Mouse (Mus musculus): ENCODE results near the gene Irgc1. TPM values are rescaled to one million over a fixed set of nuclear protein-coding genes. Genes with fewer than 3 reads are reported as not detected.
"Not testable (repeated sequence)": the region's sequence is repeated elsewhere in the genome, so short reads cannot be mapped to it uniquely, and the experiment has no call there.

The Irgc1 gene
- total RNA-seq, 2 experiments from 2014 or later, result 0.21 TPM; not detected in 1

DNA sequence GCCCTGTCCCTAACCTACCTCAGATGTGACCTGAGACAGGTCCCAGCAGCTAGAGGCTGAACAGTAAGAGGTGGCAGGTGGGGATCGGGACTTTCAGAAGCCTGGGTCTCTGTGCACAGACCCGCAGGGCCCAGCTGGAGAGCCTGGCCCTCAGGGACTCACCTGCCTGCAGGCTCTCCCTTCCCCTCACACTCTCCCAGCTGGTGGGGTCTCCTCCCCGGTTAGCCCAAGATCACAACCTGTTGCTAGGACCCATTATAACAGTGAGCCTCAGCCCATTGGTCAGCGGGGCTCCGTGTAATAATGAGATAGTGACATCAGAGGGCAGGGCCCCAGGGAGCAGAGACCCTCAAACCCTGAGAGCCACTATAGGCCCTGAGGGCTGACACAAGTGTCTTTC is 16.8 kb downstream of the Irgc1 start:
- DNase-seq, result no peak

GRCm38 (mm10) chr7:24431713-24432112 is 20.4 kb downstream of the Irgc1 start:
- DNase-seq, result no peak

DNA sequence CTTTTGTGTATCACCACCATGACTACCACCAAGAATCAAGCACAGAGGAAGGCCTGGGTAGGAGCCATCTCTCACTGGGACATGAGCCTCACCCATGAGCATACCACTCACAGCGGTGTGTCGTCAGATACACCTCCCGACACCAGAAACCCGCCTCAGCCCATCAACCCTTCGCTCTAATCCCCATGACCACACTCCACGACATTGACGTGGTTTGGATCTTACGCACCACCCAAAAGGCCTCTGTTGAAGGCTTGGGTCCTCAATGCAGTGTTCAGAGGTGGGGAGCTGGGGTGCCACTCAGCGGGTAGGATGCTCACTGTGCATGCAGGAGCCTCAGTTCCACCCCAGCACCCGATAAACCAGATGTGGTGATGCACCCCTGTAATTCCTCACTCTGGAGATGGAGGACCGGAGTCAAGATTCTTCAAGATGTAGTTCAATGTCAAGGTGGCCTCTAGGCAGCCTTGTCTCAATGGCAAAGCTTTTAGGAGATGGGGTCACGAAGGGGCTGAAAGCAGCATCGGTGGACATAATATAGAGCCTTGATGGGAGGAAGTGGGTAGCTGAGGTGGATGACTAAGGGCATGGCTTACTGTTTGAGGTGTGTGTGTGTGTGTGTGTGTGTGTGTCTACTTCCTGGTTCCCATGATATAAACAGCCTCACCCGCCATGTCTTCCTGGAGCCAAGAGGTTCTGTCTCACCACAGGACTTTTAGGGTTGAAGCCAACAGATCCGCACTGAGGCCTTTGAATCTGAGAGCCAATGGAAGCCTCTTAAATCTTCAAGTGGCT is 21.3 kb downstream of the Irgc1 start:
- no peak for DNase-seq

DNA sequence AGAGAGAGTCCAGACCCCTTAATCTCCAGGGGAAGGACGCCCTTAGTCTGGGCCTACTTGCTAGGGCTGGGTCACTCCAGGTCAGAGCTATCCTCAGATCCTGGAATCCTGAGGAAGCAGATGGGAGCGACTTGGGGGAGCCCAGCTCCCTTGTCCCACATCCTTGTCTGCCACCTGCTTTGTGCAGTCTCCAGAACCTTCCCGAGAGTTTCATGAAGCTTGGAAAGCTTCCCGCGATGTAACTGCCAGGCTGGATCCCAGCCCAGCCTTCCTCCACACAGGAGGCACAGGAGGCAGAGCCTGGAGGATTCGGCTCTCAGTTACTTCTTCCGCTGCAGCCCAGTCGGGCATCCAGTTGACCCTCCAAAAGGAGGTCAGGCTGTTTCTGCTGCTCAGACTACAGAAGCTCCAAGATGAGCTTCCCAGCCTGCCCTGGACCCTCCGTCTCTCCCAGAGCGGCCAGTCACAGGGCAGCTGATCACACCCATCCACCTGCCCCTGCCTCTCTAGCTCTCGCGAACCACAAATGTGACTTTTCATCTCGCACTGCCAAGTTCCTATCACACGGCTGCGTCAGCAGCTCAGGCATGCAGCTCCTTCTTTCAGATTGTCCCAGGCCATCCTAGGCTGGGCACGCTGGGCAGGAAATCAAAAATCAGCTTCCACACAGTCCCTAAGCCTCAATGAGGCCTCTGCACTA is 22.5 kb downstream of the Irgc1 start:
- DNase-seq, result peak; percentile 39

DNA sequence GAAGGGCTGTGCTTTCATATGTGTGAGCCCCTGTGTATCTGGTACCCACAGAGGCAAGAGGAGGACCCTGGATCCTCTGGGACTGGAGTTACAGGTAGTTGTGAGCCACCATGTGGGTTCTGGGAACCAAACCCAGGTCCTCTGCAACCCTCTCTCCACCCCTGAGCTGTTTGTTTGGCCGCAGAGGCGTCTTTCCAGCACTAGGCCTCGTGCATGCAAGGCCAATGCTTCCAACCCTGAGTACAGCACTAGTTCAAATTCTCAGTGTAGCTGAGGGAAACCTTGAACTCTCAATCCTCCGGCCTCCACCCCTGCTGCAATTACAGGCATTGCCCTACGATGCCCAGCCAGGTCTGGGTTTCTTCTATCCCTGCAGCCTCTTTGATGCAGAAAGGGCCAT is 23.4 kb downstream of the Irgc1 start:
- no peak for DNase-seq

GRCm38 (mm10) chr7:24427168-24427567 is 24.9 kb downstream of the Irgc1 start:
- DNase-seq, result no peak

GRCm38 (mm10) chr7:24425919-24426318 is 26.2 kb downstream of the Irgc1 start:
- DNase-seq, result no peak

DNA sequence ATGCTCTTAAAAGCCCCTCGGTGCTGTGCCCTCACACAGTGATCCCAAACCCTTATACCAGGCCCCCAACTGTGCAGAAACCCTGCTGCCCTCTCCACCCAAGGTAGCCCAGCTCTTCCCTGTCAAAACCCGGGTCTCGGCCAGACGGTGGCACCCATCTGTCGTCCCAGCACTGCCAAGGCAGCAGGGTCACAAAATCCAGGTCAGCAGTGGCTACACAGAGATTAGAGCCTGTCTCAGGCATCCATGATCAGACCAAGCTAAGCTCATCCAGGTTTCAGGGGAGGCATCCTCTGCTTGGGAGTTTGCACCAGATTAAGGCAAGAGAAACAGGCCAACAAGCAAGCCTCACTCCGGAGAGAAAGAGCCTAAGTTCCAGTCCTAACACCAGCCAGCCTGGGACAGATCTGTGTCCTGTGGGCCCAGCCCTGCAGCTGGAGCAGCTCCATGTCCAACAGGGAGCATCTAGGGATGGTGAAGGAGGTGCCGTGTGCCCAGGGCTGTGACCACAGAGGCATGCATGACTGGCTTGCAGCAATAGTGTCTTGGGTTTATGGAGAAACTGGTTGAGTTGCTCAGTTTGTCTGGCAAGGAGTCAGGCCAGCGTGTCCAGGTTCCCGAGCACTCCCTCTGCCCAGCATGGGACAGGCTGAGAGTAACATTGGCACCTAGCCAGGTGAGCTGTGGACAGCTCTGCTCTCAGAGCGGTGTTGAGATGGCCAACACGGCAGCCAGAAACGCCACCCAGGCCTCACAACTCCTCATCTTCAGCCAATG is 28.0 kb downstream of the Irgc1 start:
- DNase-seq, result peak; percentile 45

GRCm38 (mm10) chr7:24423107-24423763 is 28.9 kb downstream of the Irgc1 start:
- DNase-seq, result no peak

- no peak for DNase-seq
Measured at GRCm38 (mm10) chr7:24422251-24422650, 29.8 kb downstream of the Irgc1 start.

DNA sequence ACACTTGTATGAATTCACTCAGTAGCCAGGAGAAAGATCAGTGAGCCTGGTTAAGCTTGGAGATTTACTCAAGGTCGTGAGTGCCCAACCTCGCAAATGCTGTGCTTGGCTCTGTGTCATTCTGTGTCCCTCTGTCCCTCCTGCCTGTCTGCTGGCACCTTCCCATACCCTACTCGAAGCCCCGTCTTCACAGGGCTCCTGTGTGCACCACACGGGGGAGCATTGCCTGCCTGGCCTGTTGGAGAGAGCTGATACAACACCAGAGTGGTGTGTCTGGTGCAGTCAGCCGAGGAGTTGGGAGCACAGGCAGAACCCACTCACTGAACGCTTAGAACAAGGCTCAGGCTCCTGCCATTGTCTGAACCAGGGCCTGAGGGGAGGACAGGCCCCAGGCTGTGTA is 30.4 kb downstream of the Irgc1 start:
- DNase-seq, result no peak

DNA sequence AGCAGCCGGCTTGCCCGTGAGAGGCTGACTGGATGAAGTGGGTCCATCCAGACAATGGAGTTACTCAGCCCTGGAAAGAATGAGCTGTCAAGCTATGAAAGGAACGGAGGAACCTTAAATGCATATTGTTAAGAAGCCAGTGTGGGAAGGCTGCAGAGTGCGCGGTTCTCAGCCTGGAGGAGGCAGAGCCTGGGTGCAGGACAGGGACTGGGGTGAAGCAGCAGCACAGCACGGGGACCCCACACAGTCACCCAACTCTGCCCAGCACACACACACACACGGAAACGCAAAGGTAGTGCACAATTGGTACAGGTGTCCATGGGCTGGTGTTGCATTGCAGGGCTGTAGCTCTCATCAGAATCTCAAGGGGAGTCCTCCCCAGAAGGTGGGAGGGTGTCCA is 32.5 kb downstream of the Irgc1 start:
- DNase-seq, result no peak

DNA sequence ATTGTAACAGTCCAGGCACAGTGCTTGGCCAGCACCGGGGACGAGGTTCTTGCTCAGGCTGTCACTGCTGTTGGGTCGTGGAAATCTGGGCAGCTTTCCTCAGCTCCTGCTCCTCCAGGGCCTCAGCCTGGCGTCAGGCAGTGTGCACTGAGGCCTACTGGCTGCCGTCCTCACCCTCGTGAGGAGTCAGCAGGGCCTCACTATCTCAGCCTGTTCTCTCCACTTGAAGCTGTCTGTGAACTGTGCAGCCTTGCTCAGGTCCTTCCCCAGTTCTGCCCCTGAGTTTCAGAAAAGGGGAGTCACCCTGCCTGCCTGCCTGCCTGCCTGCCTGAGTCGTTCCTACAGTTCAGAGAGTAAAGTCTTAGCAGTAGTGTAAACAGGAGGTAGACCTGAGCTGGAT is 36.8 kb downstream of the Irgc1 start:
- DNase-seq, result no peak

GRCm38 (mm10) chr7:24413630-24414029 is 38.5 kb downstream of the Irgc1 start:
- no peak for DNase-seq

- no peak for DNase-seq
Measured at GRCm38 (mm10) chr7:24410831-24411230, 41.3 kb downstream of the Irgc1 start.

- DNase-seq, result no peak
Measured at GRCm38 (mm10) chr7:24410123-24410522, 42.0 kb downstream of the Irgc1 start.

DNA sequence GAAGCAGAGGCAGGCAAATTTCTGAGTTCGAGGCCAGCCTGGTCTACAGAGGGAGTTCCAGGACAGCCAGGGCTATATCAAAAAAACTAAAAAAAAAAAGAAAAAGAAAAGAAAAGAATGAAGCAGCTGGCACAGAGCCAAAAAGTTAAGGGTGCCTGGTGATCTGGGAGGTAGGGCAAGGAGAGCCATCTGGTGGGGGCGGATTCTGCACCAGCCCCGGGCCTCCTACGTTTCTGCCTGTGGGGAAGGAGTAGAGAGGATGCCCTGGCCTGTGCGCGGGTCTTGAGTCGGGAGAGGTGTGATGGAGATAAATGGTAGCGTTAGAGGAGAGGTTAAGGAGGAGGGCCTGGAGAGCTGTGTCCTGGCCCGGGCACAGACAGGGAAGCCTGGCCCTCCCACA is 43.9 kb downstream of the Irgc1 start:
- DNase-seq, result no peak

DNA sequence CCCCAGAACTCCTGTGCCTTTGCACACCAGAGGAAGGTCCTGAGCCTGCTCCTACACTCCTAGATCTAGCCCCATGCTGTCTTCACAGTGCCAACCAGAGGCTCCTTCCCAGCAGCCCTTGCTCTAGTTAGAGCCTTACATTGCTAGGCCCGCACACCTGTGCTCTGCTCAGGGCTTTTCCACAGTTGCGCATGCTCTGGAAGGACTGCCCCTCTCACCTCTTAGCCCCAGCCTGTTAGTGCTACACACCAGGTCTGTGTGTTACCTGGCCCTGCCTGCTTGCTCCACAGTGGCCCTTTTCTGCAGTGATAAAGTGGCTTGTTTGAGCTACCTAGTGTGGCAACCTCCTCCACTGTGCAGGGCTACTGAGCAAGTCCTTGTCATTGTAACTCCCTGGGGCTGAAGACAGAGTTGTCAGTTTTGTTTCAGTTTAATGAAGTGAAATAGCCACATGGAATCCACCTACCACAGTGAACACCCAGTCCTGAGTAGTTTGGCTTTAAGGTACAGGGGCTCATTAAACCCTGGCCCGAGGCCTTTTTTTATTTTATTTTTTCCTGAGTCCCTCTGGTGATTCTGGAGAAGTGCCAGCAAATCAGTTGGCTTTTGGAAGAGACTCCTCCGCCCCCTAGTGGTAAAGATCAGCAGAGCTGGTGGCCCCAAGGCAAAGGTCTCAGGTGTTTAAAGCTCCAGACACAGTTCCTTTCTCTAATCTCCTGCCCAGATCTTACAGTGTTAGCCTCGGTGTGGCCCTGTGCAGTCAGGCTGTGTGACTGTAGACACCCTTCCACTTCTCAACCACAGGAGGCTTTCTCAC is 45.4 kb downstream of the Irgc1 start:
- peak; percentile 60 for DNase-seq

DNA sequence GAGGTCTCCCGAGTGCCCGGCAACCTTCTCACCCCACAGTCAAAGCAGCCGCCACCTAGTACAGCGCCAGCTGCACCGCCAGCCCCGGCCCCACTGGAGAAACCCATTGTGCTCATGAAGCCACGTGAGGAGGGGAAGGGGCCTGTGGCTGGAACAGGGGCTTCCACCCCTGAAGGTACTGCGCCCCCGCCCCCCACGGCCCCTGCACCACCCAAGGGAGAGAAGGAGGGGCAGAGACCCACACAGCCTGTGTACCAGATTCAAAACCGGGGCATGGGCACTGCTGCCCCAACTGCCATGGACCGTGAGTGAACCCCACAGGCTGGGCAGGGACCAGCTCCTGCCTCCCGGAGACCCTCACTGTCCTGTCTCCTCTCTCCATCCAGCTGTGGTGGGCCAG is 46.4 kb downstream of the Irgc1 start:
- no peak for DNase-seq

DNA sequence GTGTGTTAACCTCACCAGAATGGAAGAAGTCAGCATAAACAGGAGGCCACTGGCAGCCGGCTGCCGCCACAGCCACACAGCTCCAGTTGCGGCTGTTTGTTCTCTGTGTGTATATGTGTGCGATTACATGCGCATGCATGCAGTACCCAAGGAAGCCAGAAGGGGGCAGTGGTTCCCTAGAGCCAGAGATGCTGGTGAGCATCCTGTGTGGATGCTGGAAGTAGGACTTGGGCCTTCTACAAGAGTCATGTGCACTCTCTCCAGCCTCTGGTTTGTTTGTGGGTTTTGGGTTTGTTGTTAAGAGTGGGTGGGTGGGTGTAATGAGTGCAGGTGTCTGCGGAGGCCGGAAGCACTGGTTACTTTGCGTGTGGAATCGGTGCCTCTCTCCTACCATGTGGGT is 49.2 kb downstream of the Irgc1 start:
- no peak for DNase-seq

DNA sequence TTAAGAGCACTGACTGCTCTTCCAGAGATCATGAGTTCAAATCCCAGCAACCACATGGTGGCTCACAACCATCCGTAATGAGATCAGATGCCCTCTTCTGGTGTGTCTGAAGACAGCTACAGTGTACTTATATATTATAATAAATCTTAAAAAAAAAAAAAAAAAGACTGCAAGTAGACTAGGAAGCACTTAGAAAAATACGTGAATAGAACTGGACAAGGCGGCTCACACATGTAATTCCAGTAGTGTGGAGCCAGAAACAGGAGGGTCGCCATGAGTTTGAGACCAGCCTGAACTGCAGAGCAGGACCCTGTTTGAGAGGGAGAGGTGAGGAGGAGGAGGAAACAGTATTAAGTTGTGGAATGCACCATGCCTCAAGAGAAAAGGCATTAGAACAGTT is 51.6 kb downstream of the Irgc1 start:
- DNase-seq, result not testable (repeated sequence)

- DNase-seq, result no peak
Measured at GRCm38 (mm10) chr7:24400082-24400452, 52.0 kb downstream of the Irgc1 start.

Data from gastrocnemius, postnatal 10 days (tissue).